Mouse (Mus musculus) spleen, adult 2 months (tissue): ENCODE measurements around the gene Elmo1. TPM values are rescaled to one million over a fixed set of nuclear protein-coding genes. Genes with fewer than 3 reads are reported as not detected.

Experiments used
- DNase-seq, 2 experiments: peaks; one replicate each; pipeline versions ENCODE4 v3.0.0 to v3.0.0-alpha.2; 2012 to 2021; ENCODE audit warnings: low spot score in 2 of 2, low read depth in 1 of 2
- H3K27ac ChIP-seq: fragments of 200-500 bp; 2 replicates; pipeline ENCODE4 v1.5.1; 2012; ENCODE audit warnings: low read length, inconsistent platforms; ENCODE audit not compliant: insufficient read depth
- H3K27me3 ChIP-seq: fragments of 200-500 bp; 2 replicates; pipeline ENCODE4 v1.6.1; 2012; ENCODE audit warnings: mild to moderate bottlenecking, moderate library complexity, low read length, inconsistent platforms; ENCODE audit not compliant: control insufficient read depth, insufficient read depth
- H3K36me3 ChIP-seq: fragments of 200-500 bp; 2 replicates; pipeline ENCODE4 v1.6.1; 2012; ENCODE audit warnings: mild to moderate bottlenecking, low read length, inconsistent platforms; ENCODE audit not compliant: control insufficient read depth, insufficient read depth
- H3K4me1 ChIP-seq: fragments of 200-500 bp; 2 replicates; pipeline ENCODE4 v1.6.1; 2011; ENCODE audit warnings: inconsistent platforms; ENCODE audit not compliant: control insufficient read depth, insufficient read depth, insufficient read length
- H3K4me3 ChIP-seq: fragments of 200-500 bp; 2 replicates; pipeline ENCODE4 v1.5.1; 2011; ENCODE audit warnings: mild to moderate bottlenecking, inconsistent platforms; ENCODE audit not compliant: insufficient read depth, insufficient read length; ENCODE audit errors: extremely low read depth
- CTCF ChIP-seq: fragments of 200-500 bp; IDR thresholded peaks from 2 replicates; pipeline ENCODE4 v1.5.1; 2011; ENCODE audit warnings: mild to moderate bottlenecking, inconsistent platforms; ENCODE audit not compliant: insufficient read depth, insufficient read length, insufficient replicate concordance; ENCODE audit errors: extremely low read depth
- POLR2A ChIP-seq: fragments of 200-500 bp; IDR thresholded peaks from 2 replicates; pipeline ENCODE4 v1.6.1; 2011; ENCODE audit warnings: low read depth, low read length, inconsistent platforms
- WGBS: fragments of 180-500 bp; shearing (Covaris S2); methylation state at CpG from one replicate; pipeline ENCODE4 v1.1.7; 2018; 5-methylcytosine and 5-hydroxymethylcytosine counted together
- polyA plus RNA-seq: library from polyadenylated mRNA; depleted of rRNA; stranded (reverse); fragments of >200 nt; gene quantifications from 2 replicates; pipeline ENCODE4 v1.2.3, GENCODE M21; 2012

Elmo1 gene
- polyA plus RNA-seq, 1 experiment = 33.3 TPM

DNA sequence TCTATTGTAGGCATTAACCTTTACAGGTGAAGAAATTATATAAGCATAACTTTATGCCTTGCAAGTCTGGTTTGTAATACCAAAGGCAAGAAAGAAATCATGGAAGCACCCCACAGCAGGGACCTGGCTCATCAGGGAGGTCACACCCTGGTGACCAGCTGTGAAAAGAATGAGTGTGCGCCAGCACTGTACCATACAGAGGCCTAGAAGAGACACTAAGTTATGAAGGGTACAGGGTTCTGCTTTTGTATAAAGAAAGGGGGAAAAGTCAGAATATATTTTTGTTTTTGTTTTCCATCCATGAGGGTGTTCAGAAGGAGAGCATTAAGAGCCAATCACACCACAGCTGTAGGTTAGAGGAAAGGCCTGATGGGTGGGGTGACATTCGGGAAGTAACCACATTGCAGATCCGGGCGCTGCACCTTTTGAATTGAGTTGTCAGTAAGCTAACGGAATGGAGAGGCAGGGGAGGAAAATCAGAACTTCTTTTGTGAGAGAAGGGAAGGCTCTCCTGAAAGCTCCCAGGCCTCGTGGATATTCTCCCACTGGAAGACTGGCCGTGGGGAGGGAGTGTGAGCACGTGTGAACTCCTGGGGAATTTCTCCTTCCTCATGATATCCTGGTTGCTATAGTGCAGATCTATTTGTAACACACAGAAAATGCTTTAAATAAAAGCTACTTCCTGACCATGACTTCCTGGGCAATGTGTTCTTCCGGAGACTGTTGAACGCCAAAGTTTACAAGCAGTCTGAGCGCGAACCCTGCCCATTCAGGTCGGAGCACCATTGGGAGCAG, 94.0 kb downstream of the Elmo1 start:
- Histone ChIP-seq H3K27me3 (no peaks in the 10 kb centered on the region), H3K27ac (peak overlapping the region; percentile 92), H3K36me3 (no peaks in the 10 kb centered on the region; the same call in 1 of the 2 replicates), H3K4me1 (peaks cover 21% of the 10 kb centered on the region; the same call in 1 of the 2 replicates), H3K4me3 (peak overlapping the region; percentile 63)
- 3% methylated on average over 13 of the region's 13 CpGs for WGBS
- DNase-seq = peak; percentile 30 to 40
- no peak for TF ChIP-seq POLR2A
- no peak for TF ChIP-seq CTCF

- no peak for TF ChIP-seq POLR2A
- no peak for TF ChIP-seq CTCF
- peak; percentile 76 to 84 for DNase-seq
- H3K27me3 ChIP-seq = no peaks in the 10 kb centered on the region
- H3K27ac ChIP-seq = peak overlapping the region; percentile 92
- H3K4me1 ChIP-seq = peaks cover 21% of the 10 kb centered on the region; the same call in 1 of the 2 replicates
- 7% methylated on average over 20 of the region's 20 CpGs for WGBS
- H3K36me3 ChIP-seq = peaks cover 2% of the 10 kb centered on the region
- H3K4me3 ChIP-seq = peak overlapping the region; percentile 63
Observed at GRCm38 (mm10) chr13:20185034-20185846, 94.8 kb downstream of the Elmo1 start.

GRCm38 (mm10) chr13:20185847-20186213, 95.4 kb downstream of the Elmo1 start:
- H3K36me3 ChIP-seq = peaks cover 2% of the 10 kb centered on the region
- no peak overlapping the region; the same call in 1 of the 2 replicates for H3K4me3 ChIP-seq
- H3K27me3 ChIP-seq = no peaks in the 10 kb centered on the region
- WGBS = 31% methylated on average over 4 of the region's 4 CpGs
- H3K27ac ChIP-seq = no peak overlapping the region
- no peak for DNase-seq
- H3K4me1 ChIP-seq = peaks cover 19% of the 10 kb centered on the region; the same call in 1 of the 2 replicates
- no peak for TF ChIP-seq CTCF
- TF ChIP-seq POLR2A = no peak

DNA sequence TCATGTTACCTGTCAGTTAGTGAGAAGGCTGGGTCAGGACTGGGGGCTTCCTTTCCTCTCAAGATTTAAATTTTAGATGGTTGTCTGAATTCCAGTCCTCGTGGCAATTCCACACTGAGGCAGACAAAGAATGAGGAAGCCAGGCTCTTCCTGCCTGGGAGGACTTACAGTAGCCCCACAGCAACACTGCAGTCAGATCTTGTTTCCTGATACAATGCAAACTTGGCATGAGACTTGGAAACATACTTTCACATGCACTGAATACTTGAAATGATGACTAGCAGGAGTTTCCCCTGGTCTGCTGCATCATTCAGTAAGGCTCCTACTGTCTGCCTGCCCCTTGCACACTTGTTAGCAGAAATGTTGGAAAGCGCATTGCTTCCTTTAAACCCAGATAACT, 97.3 kb downstream of the Elmo1 start:
- no peak overlapping the region for H3K4me3 ChIP-seq
- TF ChIP-seq POLR2A = no peak
- TF ChIP-seq CTCF = no peak
- DNase-seq = no peak
- no peaks in the 10 kb centered on the region for H3K27me3 ChIP-seq
- WGBS = 54% methylated on average over 2 of the region's 2 CpGs
- peaks cover 13% of the 10 kb centered on the region; the same call in 1 of the 2 replicates for H3K4me1 ChIP-seq
- H3K27ac ChIP-seq = no peak overlapping the region
- H3K36me3 ChIP-seq = peaks cover 2% of the 10 kb centered on the region

GRCm38 (mm10) chr13:20192009-20192584, 101.7 kb downstream of the Elmo1 start:
- Histone ChIP-seq H3K4me3 (no peak overlapping the region), H3K27ac (no peak overlapping the region), H3K36me3 (peaks cover 2% of the 10 kb centered on the region), H3K4me1 (no peaks in the 10 kb centered on the region), H3K27me3 (no peaks in the 10 kb centered on the region)
- TF ChIP-seq CTCF (no peak), POLR2A (no peak)
- no peak for DNase-seq
- WGBS = 90% methylated on average over 6 of the region's 6 CpGs

- H3K4me1 ChIP-seq = no peaks in the 10 kb centered on the region; the same call in 1 of the 2 replicates
- whole genome bisulfite sequencing = 23% methylated on average over 2 of the region's 2 CpGs
- TF ChIP-seq POLR2A (no peak), CTCF (no peak)
- no peak overlapping the region for H3K4me3 ChIP-seq
- H3K36me3 ChIP-seq = peaks cover 4% of the 10 kb centered on the region
- H3K27ac ChIP-seq = no peak overlapping the region
- DNase-seq = no peak
- H3K27me3 ChIP-seq = no peaks in the 10 kb centered on the region
Observed at GRCm38 (mm10) chr13:20200582-20200981, 110.2 kb downstream of the Elmo1 start.
